Mouse (Mus musculus): Measurements from ENCODE around the gene Agxt2. TPM values are rescaled to one million over a fixed set of nuclear protein-coding genes. Genes with fewer than 3 reads are reported as not detected.

Gene Agxt2
- polyA plus RNA-seq, 1 experiment = not detected

DNA sequence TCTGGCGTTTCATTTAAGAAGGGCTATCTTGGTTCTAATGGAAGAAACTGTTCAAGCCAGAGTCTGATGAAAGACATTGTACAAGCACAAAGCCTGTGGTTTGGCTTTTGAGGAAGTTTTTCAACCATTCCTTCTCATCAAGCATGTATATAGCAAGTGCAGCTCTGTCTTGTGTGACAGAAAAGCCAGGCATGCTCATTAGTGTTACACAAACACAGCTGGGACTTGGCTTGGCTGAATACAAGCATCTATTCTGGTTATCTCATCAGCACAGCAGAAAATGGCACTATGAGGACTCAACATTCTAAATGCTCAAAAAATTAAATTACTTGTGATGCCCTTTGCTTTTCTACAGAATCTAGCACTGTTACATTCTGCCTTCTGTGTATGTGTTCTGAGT is 78.6 kb downstream of the Agxt2 start:
- TF ChIP-seq MYOG (IDR thresholded peaks at IDR 0.05; ENCODE audit: control insufficient read depth in 1 of 3, insufficient read depth in 1 of 3, insufficient read length in 2 of 3, low read depth in 2 of 3) (no peak), TCF12 (IDR thresholded peaks at IDR 0.05; ENCODE audit: insufficient read depth, poor library complexity, severe bottlenecking) (no peak), E2F4 (IDR thresholded peaks at IDR 0.05; ENCODE audit: insufficient read depth) (no peak), POLR2A (IDR thresholded peaks at IDR 0.05; ENCODE audit: insufficient read length, low read depth) (no peak), MAX (IDR thresholded peaks at IDR 0.05; ENCODE audit: low read depth) (no peak), CEBPB (IDR thresholded peaks at IDR 0.05; ENCODE audit: insufficient read depth, poor library complexity, severe bottlenecking) (no peak), MYOD1 (IDR thresholded peaks at IDR 0.05; ENCODE audit: control insufficient read depth in 1 of 3, insufficient read length in 2 of 3, low read depth in 2 of 3) (no peak), TCF3 (IDR thresholded peaks at IDR 0.05; ENCODE audit: insufficient read length, low read depth) (no peak), USF1 (IDR thresholded peaks at IDR 0.05; ENCODE audit: low read depth) (no peak), REST (IDR thresholded peaks at IDR 0.05; ENCODE audit: insufficient read depth, insufficient read length) (no peak), SRF (IDR thresholded peaks at IDR 0.05; ENCODE audit: control insufficient read depth, insufficient read length, low read depth) (no peak)
- Histone ChIP-seq H3K36me3 (ENCODE audit: control insufficient read depth, insufficient read depth) (peaks cover 12% of the 10 kb centered on the region), H3ac (ENCODE audit: control insufficient read depth, insufficient read length) (no peak overlapping the region), H3K4me3 (no peak overlapping the region), H3K27me3 (ENCODE audit: control insufficient read depth, insufficient read depth, insufficient read length) (no peaks in the 10 kb centered on the region), H3K4me2 (ENCODE audit: low read depth) (no peak overlapping the region), H3K79me2 (ENCODE audit: control insufficient read depth, insufficient read depth) (no peaks in the 10 kb centered on the region)

DNA sequence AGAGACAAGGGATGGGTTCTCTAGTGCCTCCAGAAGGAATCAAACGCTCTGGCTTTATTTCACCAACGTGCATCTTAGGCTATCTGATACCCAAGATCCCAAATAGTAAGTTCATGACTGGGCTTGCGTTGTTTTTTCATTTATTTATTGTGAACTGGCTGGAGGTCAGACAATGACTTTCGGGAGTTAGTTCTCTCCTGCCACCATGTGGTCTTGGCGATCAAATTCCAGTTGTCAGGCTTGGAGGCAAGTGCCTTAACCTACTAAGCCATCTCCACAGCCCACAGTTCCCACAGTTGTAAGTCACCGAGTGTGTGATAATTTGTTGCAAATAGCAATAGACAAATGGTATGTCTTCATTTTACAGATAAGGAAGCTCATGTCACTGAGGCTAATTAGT is 81.6 kb downstream of the Agxt2 start:
- Histone ChIP-seq H3K4me2 (ENCODE audit: low read depth) (no peak overlapping the region), H3K27me3 (ENCODE audit: control insufficient read depth, insufficient read depth, insufficient read length) (no peaks in the 10 kb centered on the region), H3ac (ENCODE audit: control insufficient read depth, insufficient read length) (no peak overlapping the region), H3K4me3 (no peak overlapping the region), H3K79me2 (ENCODE audit: control insufficient read depth, insufficient read depth) (no peaks in the 10 kb centered on the region), H3K36me3 (ENCODE audit: control insufficient read depth, insufficient read depth) (peaks cover 15% of the 10 kb centered on the region)
- no peak for TF ChIP-seq CEBPB (IDR thresholded peaks at IDR 0.05; ENCODE audit: insufficient read depth, poor library complexity, severe bottlenecking)
- TF ChIP-seq POLR2A (IDR thresholded peaks at IDR 0.05; ENCODE audit: insufficient read length, low read depth) = no peak

DNA sequence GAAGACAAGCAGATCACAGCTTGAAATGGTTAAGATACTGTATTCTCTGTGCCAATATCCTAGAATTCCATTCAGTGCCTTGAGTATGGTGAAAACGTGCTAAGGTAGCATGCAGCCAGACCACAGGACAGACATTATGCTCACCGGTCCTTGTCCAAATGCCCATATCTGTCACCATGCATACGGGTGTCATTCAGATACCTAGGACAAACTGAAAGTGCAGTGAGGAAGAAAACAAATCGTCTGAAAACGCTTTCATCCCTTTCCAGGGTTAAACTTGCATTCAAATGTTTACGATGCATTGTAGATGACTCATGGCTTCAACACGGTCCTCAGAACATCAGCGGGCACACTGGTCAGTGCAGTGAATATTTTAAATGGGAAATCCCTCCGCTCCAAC is 83.2 kb downstream of the Agxt2 start:
- Histone ChIP-seq H3ac (ENCODE audit: control insufficient read depth, insufficient read length) (no peak overlapping the region), H3K27me3 (ENCODE audit: control insufficient read depth, insufficient read depth, insufficient read length) (no peaks in the 10 kb centered on the region), H3K36me3 (ENCODE audit: control insufficient read depth, insufficient read depth) (peaks cover 25% of the 10 kb centered on the region), H3K79me2 (ENCODE audit: control insufficient read depth, insufficient read depth) (no peaks in the 10 kb centered on the region), H3K4me3 (no peak overlapping the region), H3K4me2 (ENCODE audit: low read depth) (no peak overlapping the region)
- no peak for TF ChIP-seq POLR2A (IDR thresholded peaks at IDR 0.05; ENCODE audit: insufficient read length, low read depth)
- no peak for TF ChIP-seq MYOG (IDR thresholded peaks at IDR 0.05; ENCODE audit: control insufficient read depth in 1 of 3, insufficient read depth in 1 of 3, insufficient read length in 2 of 3, low read depth in 2 of 3)
- no peak for TF ChIP-seq MAX (IDR thresholded peaks at IDR 0.05; ENCODE audit: low read depth)
- TF ChIP-seq SRF (IDR thresholded peaks at IDR 0.05; ENCODE audit: control insufficient read depth, insufficient read length, low read depth) = no peak
- TF ChIP-seq TCF3 (IDR thresholded peaks at IDR 0.05; ENCODE audit: insufficient read length, low read depth) = no peak
- no peak for TF ChIP-seq E2F4 (IDR thresholded peaks at IDR 0.05; ENCODE audit: insufficient read depth)

DNA sequence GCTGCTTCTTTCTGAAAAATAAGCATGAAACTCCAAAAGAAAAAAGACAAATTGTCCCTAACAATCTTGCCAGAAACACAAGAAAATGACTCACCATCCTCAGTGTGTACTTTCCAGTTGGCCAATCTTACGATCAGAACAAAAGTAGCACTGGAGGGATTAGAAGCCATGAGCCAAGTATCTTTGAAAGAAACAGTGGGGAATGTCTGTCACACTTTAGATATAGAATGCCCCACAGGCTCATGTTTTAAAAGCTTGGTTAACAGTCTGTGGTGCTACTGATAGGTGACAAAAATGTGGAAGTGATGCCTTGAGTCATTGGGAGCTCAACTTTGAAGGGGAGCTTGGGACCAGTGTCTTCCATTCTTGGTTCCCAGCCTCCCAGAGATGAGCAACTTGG is 83.9 kb downstream of the Agxt2 start:
- TF ChIP-seq TCF3 (IDR thresholded peaks at IDR 0.05; ENCODE audit: insufficient read length, low read depth) (no peak), MAX (IDR thresholded peaks at IDR 0.05; ENCODE audit: low read depth) (no peak), POLR2A (IDR thresholded peaks at IDR 0.05; ENCODE audit: insufficient read length, low read depth) (no peak)
- peaks cover 33% of the 10 kb centered on the region for H3K36me3 ChIP-seq (ENCODE audit: control insufficient read depth, insufficient read depth)
- no peak overlapping the region for H3K4me3 ChIP-seq
- no peak overlapping the region for H3K4me2 ChIP-seq (ENCODE audit: low read depth)
- no peak overlapping the region for H3ac ChIP-seq (ENCODE audit: control insufficient read depth, insufficient read length)
- no peaks in the 10 kb centered on the region for H3K27me3 ChIP-seq (ENCODE audit: control insufficient read depth, insufficient read depth, insufficient read length)
- no peaks in the 10 kb centered on the region for H3K79me2 ChIP-seq (ENCODE audit: control insufficient read depth, insufficient read depth)

DNA sequence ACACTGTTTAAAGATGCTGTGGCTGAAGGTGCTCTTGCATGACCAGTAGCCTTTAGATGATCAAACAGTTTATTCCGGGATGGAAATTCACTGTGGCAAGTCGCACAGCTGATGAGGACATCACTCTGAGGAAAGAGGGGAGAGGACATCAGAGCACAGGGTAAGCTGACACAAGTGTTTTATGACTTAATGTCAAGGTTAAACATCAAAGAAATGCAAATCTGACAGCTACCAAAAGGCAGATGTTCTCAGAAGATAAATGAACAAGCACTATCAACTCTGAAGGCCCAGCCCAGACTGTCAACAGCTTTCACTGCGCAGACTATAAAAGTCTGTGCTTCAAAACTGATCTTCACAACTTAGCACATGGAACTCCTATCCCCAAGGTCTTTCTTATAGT is 88.8 kb downstream of the Agxt2 start:
- Histone ChIP-seq H3ac (ENCODE audit: control insufficient read depth, insufficient read length) (no peak overlapping the region), H3K79me2 (ENCODE audit: control insufficient read depth, insufficient read depth) (no peaks in the 10 kb centered on the region), H3K4me2 (ENCODE audit: low read depth) (no peak overlapping the region), H3K4me3 (no peak overlapping the region), H3K36me3 (ENCODE audit: control insufficient read depth, insufficient read depth) (peaks cover 61% of the 10 kb centered on the region), H3K27me3 (ENCODE audit: control insufficient read depth, insufficient read depth, insufficient read length) (no peaks in the 10 kb centered on the region)
- TF ChIP-seq POLR2A (IDR thresholded peaks at IDR 0.05; ENCODE audit: insufficient read length, low read depth) (no peak), MAX (IDR thresholded peaks at IDR 0.05; ENCODE audit: low read depth) (no peak), TCF3 (IDR thresholded peaks at IDR 0.05; ENCODE audit: insufficient read length, low read depth) (no peak), MYOG (IDR thresholded peaks at IDR 0.05; ENCODE audit: control insufficient read depth in 1 of 3, insufficient read depth in 1 of 3, insufficient read length in 2 of 3, low read depth in 2 of 3) (no peak), E2F4 (IDR thresholded peaks at IDR 0.05; ENCODE audit: insufficient read depth) (no peak), MYOD1 (IDR thresholded peaks at IDR 0.05; ENCODE audit: control insufficient read depth in 1 of 3, insufficient read length in 2 of 3, low read depth in 2 of 3) (no peak), SRF (IDR thresholded peaks at IDR 0.05; ENCODE audit: control insufficient read depth, insufficient read length, low read depth) (no peak), USF1 (IDR thresholded peaks at IDR 0.05; ENCODE audit: low read depth) (no peak), CEBPB (IDR thresholded peaks at IDR 0.05; ENCODE audit: insufficient read depth, poor library complexity, severe bottlenecking) (no peak), POLR2AphosphoS2 (IDR thresholded peaks at IDR 0.05; ENCODE audit: insufficient read length, low read depth) (no peak), TCF12 (IDR thresholded peaks at IDR 0.05; ENCODE audit: insufficient read depth, poor library complexity, severe bottlenecking) (no peak), REST (IDR thresholded peaks at IDR 0.05; ENCODE audit: insufficient read depth, insufficient read length) (no peak)

Other genes starting within 250 kb of the Agxt2 start
- gene Prlr, start 181.3 kb upstream of the Agxt2 start, polyA plus RNA-seq (2012; fragmentation: generic; extraction: Trizol) = not detected
- gene Gm21973, start 33.2 kb upstream of the Agxt2 start, polyA plus RNA-seq (2012; fragmentation: generic; extraction: Trizol) = not detected
- 16.6 TPM for gene Dnajc21, start 112.0 kb downstream of the Agxt2 start, polyA plus RNA-seq (2012; fragmentation: generic; extraction: Trizol)
- 23.4 TPM for gene Brix1, start 127.4 kb downstream of the Agxt2 start, polyA plus RNA-seq (2012; fragmentation: generic; extraction: Trizol)
- 16.6 TPM for gene Rad1, start 127.5 kb downstream of the Agxt2 start, polyA plus RNA-seq (2012; fragmentation: generic; extraction: Trizol)
- not detected for gene Ttc23l, start 200.1 kb downstream of the Agxt2 start, polyA plus RNA-seq (2012; fragmentation: generic; extraction: Trizol)